Comparison of ENCODE assay signal across 8 mouse cellular contexts in genomic region chr8:70791975-70792691, GRCm38 (mm10). TPM values are rescaled to one million over a fixed set of nuclear protein-coding genes. Genes with fewer than 3 reads are reported as not detected.
DNase-seq lines count a peak whose midpoint lies in the region; ATAC-seq lines count a peak whose summit lies in the region.

No protein-coding gene starts in this region.

- peak; percentile 97 for DNase-seq in CD4-positive helper T cell, adult 2 months (ENCODE audit: low read depth, low spot score)
- DNase-seq in brain, embryonic 18.5 days (ENCODE audit: low read depth, low spot score) = peak; percentile 88
- DNase-seq in kidney, postnatal 14 days = peak; percentile 98
- DNase-seq in liver, embryonic 13.5 days = peak; percentile 93
- peak; percentile 98 for DNase-seq in neural tube, embryonic 10.5 days (ENCODE audit: extremely low spot score, low spot score)

- peaks cover 23% of the 10 kb centered on the region for H3K27me3 ChIP-seq in heart, embryonic 14.5 days (ENCODE audit: control insufficient read depth, insufficient read depth, low read length)
- peaks cover 36% of the 10 kb centered on the region for H3K27me3 ChIP-seq in liver, embryonic 13.5 days
- no peaks in the 10 kb centered on the region for H3K27me3 ChIP-seq in stomach, embryonic 16.5 days (ENCODE audit: control insufficient read depth, insufficient read depth, low read length)

- H3K9ac ChIP-seq in heart, embryonic 14.5 days (ENCODE audit: low read length) = peak overlapping the region; percentile 85
- peak overlapping the region; percentile 91 for H3K9ac ChIP-seq in liver, embryonic 13.5 days
- H3K9ac ChIP-seq in stomach, embryonic 16.5 days (ENCODE audit: low read length) = peak overlapping the region; percentile 96

- peak; percentile 60 for ATAC-seq in erythroid progenitor cell, adult 5-6 weeks (replicated peaks; ENCODE audit: low FRiP score, poor library complexity, severe bottlenecking)
- peak; percentile 80 for ATAC-seq in heart, embryonic 14.5 days (ENCODE audit: insufficient number of reproducible peaks, insufficient read depth, low FRiP score, low read depth)
- ATAC-seq in liver, embryonic 13.5 days (ENCODE audit: low read depth) = peak; percentile 52
- ATAC-seq in stomach, embryonic 16.5 days (ENCODE audit: insufficient read depth, low FRiP score) = peak; percentile 76

- peak overlapping the region in 1 of 2 experiments; percentile 51; a peak in 1 of 4 replicates for H3K27ac ChIP-seq in heart, embryonic 14.5 days (replicated peaks in 1 of 2; ENCODE audit: control insufficient read depth in 1 of 2, insufficient read depth in 1 of 2, low read depth in 2 of 2, low read length in 2 of 2)
- peak overlapping the region; percentile 75 for H3K27ac ChIP-seq in liver, embryonic 13.5 days
- peak overlapping the region; percentile 89 for H3K27ac ChIP-seq in stomach, embryonic 16.5 days (ENCODE audit: low read length)

- H3K4me1 ChIP-seq in heart, embryonic 14.5 days (ENCODE audit: control insufficient read depth in 2 of 2, insufficient read depth in 2 of 2, low read length in 2 of 2) = peaks cover 13 to 29% of the 10 kb centered on the region in 2 experiments; a peak in 3 of 4 replicates
- H3K4me1 ChIP-seq in liver, embryonic 13.5 days (replicated peaks) = peaks cover 92% of the 10 kb centered on the region
- H3K4me1 ChIP-seq in stomach, embryonic 16.5 days (ENCODE audit: control insufficient read depth, insufficient read depth, low read length) = peaks cover 39% of the 10 kb centered on the region

- H3K4me3 ChIP-seq in heart, embryonic 14.5 days (ENCODE audit: control insufficient read depth in 1 of 2, insufficient read depth in 1 of 2, low read depth in 1 of 2, low read length in 2 of 2) = peak overlapping the region; percentile 69 to 74
- peak overlapping the region; percentile 78 for H3K4me3 ChIP-seq in liver, embryonic 13.5 days (replicated peaks)
- H3K4me3 ChIP-seq in stomach, embryonic 16.5 days (replicated peaks; ENCODE audit: low read length) = peak overlapping the region; percentile 83

- H3K36me3 ChIP-seq in heart, embryonic 14.5 days (ENCODE audit: control insufficient read depth, insufficient read depth, low read length) = peaks cover 9% of the 10 kb centered on the region
- peaks cover 28% of the 10 kb centered on the region for H3K36me3 ChIP-seq in liver, embryonic 13.5 days
- H3K36me3 ChIP-seq in stomach, embryonic 16.5 days (ENCODE audit: control insufficient read depth, insufficient read depth, low read length) = peaks cover 12% of the 10 kb centered on the region

- 3% methylated on average over 57 of the region's 58 CpGs for WGBS in heart, embryonic 14.5 days
- 3% methylated on average over 58 of the region's 58 CpGs for WGBS in liver, embryonic 13.5 days (ENCODE audit: insufficient replicate concordance)
- WGBS in stomach, embryonic 16.5 days = 4% methylated on average over 57 of the region's 58 CpGs

- peak overlapping the region; percentile 84 for H3K4me2 ChIP-seq in heart, embryonic 14.5 days (ENCODE audit: low read length)
- H3K4me2 ChIP-seq in liver, embryonic 13.5 days = peak overlapping the region; percentile 94
- peak overlapping the region; percentile 93 for H3K4me2 ChIP-seq in stomach, embryonic 16.5 days (ENCODE audit: low read depth, low read length)

- no peaks in the 10 kb centered on the region for H3K9me3 ChIP-seq in heart, embryonic 14.5 days (ENCODE audit: control insufficient read depth, low read length)
- H3K9me3 ChIP-seq in liver, embryonic 13.5 days (replicated peaks) = no peaks in the 10 kb centered on the region
- no peaks in the 10 kb centered on the region for H3K9me3 ChIP-seq in stomach, embryonic 16.5 days (replicated peaks; ENCODE audit: control insufficient read depth, low read length)

RNA-seq across cellular contexts. Expression of gene Mast3, which starts 12.7 kb away (rescaled TPM):
- 13.4 and 14.4 TPM in 2 replicates for total RNA-seq in erythroid progenitor cell, adult 5-6 weeks (2015; ENCODE audit: low replicate concordance)
- total RNA-seq in erythroid progenitor cell, adult 5-6 weeks (2017; ENCODE audit: low replicate concordance) = 2.7 and 3.0 TPM in 2 replicates
- polyA plus RNA-seq in heart, embryonic 14.5 days (2014; fragmentation: Nextera tagmentation; extraction: Ambion mirVana) = 6.7 and 9.4 TPM in 2 replicates
- polyA plus RNA-seq in liver, embryonic 13.5 days (2015; fragmentation: Nextera tagmentation; extraction: Ambion mirVana) = 4.9 and 6.2 TPM in 2 replicates
- 10.0 and 10.5 TPM in 2 replicates for polyA plus RNA-seq in stomach, embryonic 16.5 days (2015; fragmentation: Nextera tagmentation; extraction: Ambion mirVana)

RNA-seq across cellular contexts. Expression of gene Pik3r2, which starts 15.6 kb away (rescaled TPM):
- total RNA-seq in erythroid progenitor cell, adult 5-6 weeks (2015; ENCODE audit: low replicate concordance) = 3.8 and 5.4 TPM in 2 replicates
- total RNA-seq in erythroid progenitor cell, adult 5-6 weeks (2017; ENCODE audit: low replicate concordance) = 7.3 and 8.0 TPM in 2 replicates
- polyA plus RNA-seq in heart, embryonic 14.5 days (2014; fragmentation: Nextera tagmentation; extraction: Ambion mirVana) = 23.1 and 26.7 TPM in 2 replicates
- polyA plus RNA-seq in liver, embryonic 13.5 days (2015; fragmentation: Nextera tagmentation; extraction: Ambion mirVana) = 18.0 and 18.2 TPM in 2 replicates
- 57.6 and 60.8 TPM in 2 replicates for polyA plus RNA-seq in stomach, embryonic 16.5 days (2015; fragmentation: Nextera tagmentation; extraction: Ambion mirVana)

RNA-seq across cellular contexts. Expression of gene Il12rb1, which starts 16.1 kb away (rescaled TPM):
- 0.84 and 1.1 TPM in 2 replicates for total RNA-seq in erythroid progenitor cell, adult 5-6 weeks (2015; ENCODE audit: low replicate concordance)
- 0.13 and 0.53 TPM in 2 replicates for total RNA-seq in erythroid progenitor cell, adult 5-6 weeks (2017; ENCODE audit: low replicate concordance)
- polyA plus RNA-seq in heart, embryonic 14.5 days (2014; fragmentation: Nextera tagmentation; extraction: Ambion mirVana) = 0.09 TPM in 1 of 2 replicates, not detected in the other
- polyA plus RNA-seq in liver, embryonic 13.5 days (2015; fragmentation: Nextera tagmentation; extraction: Ambion mirVana) = 0.20 and 0.21 TPM in 2 replicates
- 0.23 TPM in 1 of 2 replicates, not detected in the other for polyA plus RNA-seq in stomach, embryonic 16.5 days (2015; fragmentation: Nextera tagmentation; extraction: Ambion mirVana)

RNA-seq across cellular contexts. Expression of gene Mpv17l2, which starts 31.4 kb away (rescaled TPM):
- total RNA-seq in erythroid progenitor cell, adult 5-6 weeks (2015; ENCODE audit: low replicate concordance) = 16.9 and 31.0 TPM in 2 replicates
- total RNA-seq in erythroid progenitor cell, adult 5-6 weeks (2017; ENCODE audit: low replicate concordance) = 5.1 and 30.4 TPM in 2 replicates
- polyA plus RNA-seq in heart, embryonic 14.5 days (2014; fragmentation: Nextera tagmentation; extraction: Ambion mirVana) = 44.0 and 47.4 TPM in 2 replicates
- 45.6 and 50.4 TPM in 2 replicates for polyA plus RNA-seq in liver, embryonic 13.5 days (2015; fragmentation: Nextera tagmentation; extraction: Ambion mirVana)
- 47.6 and 54.3 TPM in 2 replicates for polyA plus RNA-seq in stomach, embryonic 16.5 days (2015; fragmentation: Nextera tagmentation; extraction: Ambion mirVana)

RNA-seq across cellular contexts. Expression of gene Rab3a, which starts 37.7 kb away (rescaled TPM):
- 7.1 TPM in 1 of 2 replicates, not detected in the other for total RNA-seq in erythroid progenitor cell, adult 5-6 weeks (2015; ENCODE audit: low replicate concordance)
- 2.2 and 4.9 TPM in 2 replicates for total RNA-seq in erythroid progenitor cell, adult 5-6 weeks (2017; ENCODE audit: low replicate concordance)
- polyA plus RNA-seq in heart, embryonic 14.5 days (2014; fragmentation: Nextera tagmentation; extraction: Ambion mirVana) = 24.1 and 25.7 TPM in 2 replicates
- 2.7 and 3.9 TPM in 2 replicates for polyA plus RNA-seq in liver, embryonic 13.5 days (2015; fragmentation: Nextera tagmentation; extraction: Ambion mirVana)
- 23.4 and 23.8 TPM in 2 replicates for polyA plus RNA-seq in stomach, embryonic 16.5 days (2015; fragmentation: Nextera tagmentation; extraction: Ambion mirVana)
